Mouse (Mus musculus): ENCODE measurements at regions not wholly inside any gene's neighbourhood (a gene's known extent, or its start where the extent isn't known, plus 50 kb on each side); places are given as distances from the start of the nearest gene placed in this dataset.

GRCm38 (mm10) chr16:5538836-5539510 lies 283.2 kb upstream of the Eef2kmt start:
- ATAC-seq (ENCODE audit: low FRiP score, low TSS enrichment) = no peak
- H3K9ac ChIP-seq (replicated peaks; ENCODE audit: low read length) = no peak overlapping the region
- DNase-seq = no peak

GRCm38 (mm10) chr16:5537286-5538204 lies 281.8 kb upstream of the Eef2kmt start:
- peak overlapping the region; percentile 70 for H3K27ac ChIP-seq (replicated peaks; ENCODE audit: low read depth, low read length)
- no peak overlapping the region for H3K9ac ChIP-seq (replicated peaks; ENCODE audit: low read length)
- peak; percentile 27; the same call in 1 of the 2 replicates for ATAC-seq (ENCODE audit: low FRiP score, low TSS enrichment)
- no peaks in the 10 kb centered on the region for H3K9me3 ChIP-seq (ENCODE audit: control insufficient read depth, low read length)
- peaks cover 18% of the 10 kb centered on the region for H3K4me1 ChIP-seq (ENCODE audit: control insufficient read depth, insufficient read depth, low read length)
- no peak overlapping the region for H3K4me2 ChIP-seq (ENCODE audit: low read length)
- no peak overlapping the region for H3K4me3 ChIP-seq (replicated peaks; ENCODE audit: low read depth, low read length)
- peak; percentile 55 for DNase-seq
- no peaks in the 10 kb centered on the region for H3K27me3 ChIP-seq (ENCODE audit: control insufficient read depth, insufficient read depth, low read length)
- H3K36me3 ChIP-seq (ENCODE audit: control insufficient read depth, insufficient read depth, low read length) = no peaks in the 10 kb centered on the region
- WGBS = 45% methylated on average over 11 of the region's 11 CpGs

More at GRCm38 (mm10) chr16:5538836-5539510, 283.2 kb upstream of the Eef2kmt start:
- Histone ChIP-seq H3K27ac (replicated peaks; ENCODE audit: low read depth, low read length) (no peak overlapping the region), H3K9me3 (ENCODE audit: control insufficient read depth, low read length) (no peaks in the 10 kb centered on the region), H3K36me3 (ENCODE audit: control insufficient read depth, insufficient read depth, low read length) (no peaks in the 10 kb centered on the region), H3K4me3 (replicated peaks; ENCODE audit: low read depth, low read length) (no peak overlapping the region), H3K4me1 (ENCODE audit: control insufficient read depth, insufficient read depth, low read length) (peaks cover 18% of the 10 kb centered on the region), H3K27me3 (ENCODE audit: control insufficient read depth, insufficient read depth, low read length) (no peaks in the 10 kb centered on the region), H3K4me2 (ENCODE audit: low read length) (no peak overlapping the region)
- WGBS = 50% methylated on average over 10 of the region's 10 CpGs

DNA sequence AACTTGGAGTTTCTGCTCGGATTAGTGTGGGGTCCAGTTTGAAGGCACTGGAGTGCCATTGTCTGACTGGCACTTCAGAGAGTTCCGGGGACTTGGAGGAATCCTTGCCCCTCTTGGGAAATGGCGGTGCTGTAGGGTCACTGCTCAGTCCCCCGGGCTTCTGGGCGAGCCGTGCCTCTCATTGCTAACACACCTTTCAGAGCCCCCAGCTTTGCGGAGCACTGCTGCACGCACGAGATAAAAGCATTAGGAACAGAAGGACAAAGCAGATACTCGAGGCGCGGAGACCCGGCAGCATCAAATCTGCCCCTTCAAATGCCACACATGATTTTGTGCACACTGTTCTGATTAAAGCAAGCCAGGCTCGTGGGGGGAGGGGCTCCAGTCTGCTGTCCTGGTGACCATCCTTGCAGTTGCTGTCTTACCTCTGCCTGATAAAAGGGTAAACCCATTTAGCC lies 280.8 kb upstream of the Eef2kmt start:
- H3K27ac ChIP-seq (replicated peaks; ENCODE audit: low read depth, low read length) = peak overlapping the region; percentile 70
- peak; percentile 69 for ATAC-seq (ENCODE audit: low FRiP score, low TSS enrichment)
- no peaks in the 10 kb centered on the region for H3K27me3 ChIP-seq (ENCODE audit: control insufficient read depth, insufficient read depth, low read length)
- peak overlapping the region; percentile 37; the same call in 1 of the 2 replicates for H3K9ac ChIP-seq (replicated peaks; ENCODE audit: low read length)
- H3K9me3 ChIP-seq (ENCODE audit: control insufficient read depth, low read length) = no peaks in the 10 kb centered on the region
- peak; percentile 80 for DNase-seq
- WGBS = 7% methylated on average over 14 of the region's 14 CpGs
- H3K36me3 ChIP-seq (ENCODE audit: control insufficient read depth, insufficient read depth, low read length) = no peaks in the 10 kb centered on the region
- H3K4me3 ChIP-seq (replicated peaks; ENCODE audit: low read depth, low read length) = no peak overlapping the region; the same call in 1 of the 2 replicates
- peaks cover 18% of the 10 kb centered on the region for H3K4me1 ChIP-seq (ENCODE audit: control insufficient read depth, insufficient read depth, low read length)
- peak overlapping the region; percentile 41 for H3K4me2 ChIP-seq (ENCODE audit: low read length)

- no peak overlapping the region; the same call in 1 of the 2 replicates for H3K27ac ChIP-seq (replicated peaks; ENCODE audit: low read depth, low read length)
- H3K27me3 ChIP-seq (ENCODE audit: control insufficient read depth, insufficient read depth, low read length) = no peaks in the 10 kb centered on the region
- H3K36me3 ChIP-seq (ENCODE audit: control insufficient read depth, insufficient read depth, low read length) = no peaks in the 10 kb centered on the region
- ATAC-seq (ENCODE audit: low FRiP score, low TSS enrichment) (no peak), DNase-seq (no peak)
- H3K4me2 ChIP-seq (ENCODE audit: low read length) = no peak overlapping the region
- H3K4me1 ChIP-seq (ENCODE audit: control insufficient read depth, insufficient read depth, low read length) = peaks cover 18% of the 10 kb centered on the region
- H3K9me3 ChIP-seq (ENCODE audit: control insufficient read depth, low read length) = no peaks in the 10 kb centered on the region
- H3K9ac ChIP-seq (replicated peaks; ENCODE audit: low read length) = no peak overlapping the region
- WGBS = 56% methylated on average over 8 of the region's 8 CpGs
- no peak overlapping the region for H3K4me3 ChIP-seq (replicated peaks; ENCODE audit: low read depth, low read length)
Observed at GRCm38 (mm10) chr16:5535414-5535813, 279.6 kb upstream of the Eef2kmt start.

DNA sequence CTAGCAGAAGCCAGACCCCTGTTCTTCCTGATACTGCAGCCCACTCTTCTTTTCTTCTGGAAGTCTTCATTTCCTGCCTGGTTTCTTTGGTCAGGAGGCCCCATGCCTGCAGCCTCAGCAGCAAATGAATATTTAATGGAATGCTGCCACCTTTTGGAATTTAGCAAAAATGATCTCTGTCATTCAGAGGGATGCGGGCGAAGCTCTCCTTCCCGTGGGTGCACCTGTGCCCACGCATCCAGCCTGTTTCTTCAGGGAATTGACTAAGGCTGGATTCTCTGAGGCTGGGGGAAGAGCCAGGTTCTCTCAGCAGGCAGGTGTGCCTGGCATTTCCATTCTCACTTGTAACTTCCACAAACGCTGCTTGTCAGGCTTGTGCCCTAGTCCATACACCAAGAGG lies 279.1 kb upstream of the Eef2kmt start:
- no peak overlapping the region for H3K4me2 ChIP-seq (ENCODE audit: low read length)
- DNase-seq (peak; percentile 77), ATAC-seq (ENCODE audit: low FRiP score, low TSS enrichment) (no peak)
- WGBS = 42% methylated on average over 5 of the region's 5 CpGs
- no peak overlapping the region for H3K9ac ChIP-seq (replicated peaks; ENCODE audit: low read length)
- no peak overlapping the region for H3K27ac ChIP-seq (replicated peaks; ENCODE audit: low read depth, low read length)
- H3K36me3 ChIP-seq (ENCODE audit: control insufficient read depth, insufficient read depth, low read length) = no peaks in the 10 kb centered on the region
- H3K9me3 ChIP-seq (ENCODE audit: control insufficient read depth, low read length) = no peaks in the 10 kb centered on the region
- peaks cover 18% of the 10 kb centered on the region for H3K4me1 ChIP-seq (ENCODE audit: control insufficient read depth, insufficient read depth, low read length)
- no peak overlapping the region for H3K4me3 ChIP-seq (replicated peaks; ENCODE audit: low read depth, low read length)
- H3K27me3 ChIP-seq (ENCODE audit: control insufficient read depth, insufficient read depth, low read length) = no peaks in the 10 kb centered on the region

DNA sequence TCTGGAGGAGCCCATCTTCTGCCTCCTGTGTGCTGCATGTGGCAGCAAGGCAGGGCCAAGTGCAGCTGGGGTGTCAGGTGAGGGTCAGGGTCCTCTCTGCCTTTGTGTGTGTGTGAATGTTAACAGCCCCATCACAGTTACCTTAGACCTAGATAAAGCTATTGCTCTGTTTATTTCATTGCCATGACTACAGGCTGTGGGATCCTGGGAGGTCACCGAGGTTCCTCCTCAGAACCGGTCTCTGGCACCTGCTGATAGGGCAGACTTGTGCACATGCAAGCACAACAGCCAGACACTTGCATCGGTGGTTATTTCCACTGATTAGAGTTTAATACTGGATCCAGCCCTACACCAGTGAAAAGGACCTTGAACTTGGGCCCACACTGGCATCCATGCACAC lies 278.6 kb upstream of the Eef2kmt start:
- ATAC-seq (ENCODE audit: low FRiP score, low TSS enrichment) (no peak), DNase-seq (no peak)
- Histone ChIP-seq H3K4me3 (replicated peaks; ENCODE audit: low read depth, low read length) (no peak overlapping the region), H3K36me3 (ENCODE audit: control insufficient read depth, insufficient read depth, low read length) (no peaks in the 10 kb centered on the region), H3K27ac (replicated peaks; ENCODE audit: low read depth, low read length) (no peak overlapping the region), H3K27me3 (ENCODE audit: control insufficient read depth, insufficient read depth, low read length) (no peaks in the 10 kb centered on the region), H3K9ac (replicated peaks; ENCODE audit: low read length) (no peak overlapping the region), H3K9me3 (ENCODE audit: control insufficient read depth, low read length) (no peaks in the 10 kb centered on the region), H3K4me2 (ENCODE audit: low read length) (no peak overlapping the region), H3K4me1 (ENCODE audit: control insufficient read depth, insufficient read depth, low read length) (peaks cover 18% of the 10 kb centered on the region)
- WGBS = 79% methylated on average over 3 of the region's 3 CpGs

DNA sequence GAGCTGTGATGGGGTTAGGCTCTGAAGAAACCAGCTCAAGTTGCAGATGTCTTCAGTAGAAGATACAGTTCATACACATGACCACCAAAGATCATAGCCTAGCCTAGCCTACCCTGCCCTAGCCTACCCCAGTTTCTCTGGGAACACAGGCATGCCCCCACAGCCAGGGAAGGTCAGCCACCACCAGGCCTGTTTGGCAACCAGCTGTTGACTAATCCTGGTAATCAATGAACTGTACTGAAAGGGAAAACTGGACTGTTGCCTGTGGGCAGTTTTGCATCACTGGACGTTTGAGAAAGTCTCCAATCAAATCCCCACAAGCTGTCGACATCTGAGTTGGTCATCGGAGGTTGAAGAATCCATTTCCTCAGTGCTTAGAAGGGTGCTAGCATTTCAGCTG lies 276.5 kb upstream of the Eef2kmt start:
- Histone ChIP-seq H3K9ac (replicated peaks; ENCODE audit: low read length) (no peak overlapping the region), H3K4me1 (ENCODE audit: control insufficient read depth, insufficient read depth, low read length) (peaks cover 13% of the 10 kb centered on the region), H3K27me3 (ENCODE audit: control insufficient read depth, insufficient read depth, low read length) (no peaks in the 10 kb centered on the region), H3K36me3 (ENCODE audit: control insufficient read depth, insufficient read depth, low read length) (no peaks in the 10 kb centered on the region), H3K9me3 (ENCODE audit: control insufficient read depth, low read length) (no peaks in the 10 kb centered on the region), H3K4me2 (ENCODE audit: low read length) (no peak overlapping the region), H3K27ac (replicated peaks; ENCODE audit: low read depth, low read length) (no peak overlapping the region), H3K4me3 (replicated peaks; ENCODE audit: low read depth, low read length) (no peak overlapping the region)
- DNase-seq = no peak
- no peak for ATAC-seq (ENCODE audit: low FRiP score, low TSS enrichment)
- WGBS = 74% methylated on average over 3 of the region's 3 CpGs

DNA sequence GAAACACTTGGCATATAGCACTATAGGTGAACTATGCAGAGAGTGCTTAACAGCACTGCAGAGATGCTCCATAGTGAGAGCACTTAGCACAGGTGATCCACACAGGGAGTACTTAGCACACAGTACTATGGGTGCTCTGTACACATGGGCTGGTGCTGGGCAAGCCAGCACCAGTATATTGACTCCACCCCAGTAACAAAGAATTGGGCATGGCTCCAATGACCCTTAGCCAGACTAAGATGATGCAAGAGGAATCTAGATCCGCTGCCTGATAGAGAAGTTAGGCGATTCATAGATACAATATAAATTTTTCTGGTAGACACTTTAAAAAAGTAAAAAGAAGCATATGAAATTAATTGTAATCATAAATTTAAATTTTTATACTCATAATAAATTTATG lies 274.0 kb upstream of the Eef2kmt start:
- Histone ChIP-seq H3K4me1 (ENCODE audit: control insufficient read depth, insufficient read depth, low read length) (no peaks in the 10 kb centered on the region), H3K4me2 (ENCODE audit: low read length) (no peak overlapping the region), H3K36me3 (ENCODE audit: control insufficient read depth, insufficient read depth, low read length) (no peaks in the 10 kb centered on the region), H3K27ac (replicated peaks; ENCODE audit: low read depth, low read length) (no peak overlapping the region), H3K27me3 (ENCODE audit: control insufficient read depth, insufficient read depth, low read length) (no peaks in the 10 kb centered on the region), H3K9me3 (ENCODE audit: control insufficient read depth, low read length) (no peaks in the 10 kb centered on the region), H3K9ac (replicated peaks; ENCODE audit: low read length) (no peak overlapping the region), H3K4me3 (replicated peaks; ENCODE audit: low read depth, low read length) (no peak overlapping the region)
- 96% methylated on average over 2 of the region's 2 CpGs for WGBS
- ATAC-seq (ENCODE audit: low FRiP score, low TSS enrichment) (no peak), DNase-seq (no peak)
